Mouse (Mus musculus): ENCODE results near the gene Tmbim6. TPM values are rescaled to one million over a fixed set of nuclear protein-coding genes. Genes with fewer than 3 reads are reported as not detected.

Gene Tmbim6
- 100 to 1,000 TPM; 197 to 201 TPM for total RNA-seq (2021)

DNA sequence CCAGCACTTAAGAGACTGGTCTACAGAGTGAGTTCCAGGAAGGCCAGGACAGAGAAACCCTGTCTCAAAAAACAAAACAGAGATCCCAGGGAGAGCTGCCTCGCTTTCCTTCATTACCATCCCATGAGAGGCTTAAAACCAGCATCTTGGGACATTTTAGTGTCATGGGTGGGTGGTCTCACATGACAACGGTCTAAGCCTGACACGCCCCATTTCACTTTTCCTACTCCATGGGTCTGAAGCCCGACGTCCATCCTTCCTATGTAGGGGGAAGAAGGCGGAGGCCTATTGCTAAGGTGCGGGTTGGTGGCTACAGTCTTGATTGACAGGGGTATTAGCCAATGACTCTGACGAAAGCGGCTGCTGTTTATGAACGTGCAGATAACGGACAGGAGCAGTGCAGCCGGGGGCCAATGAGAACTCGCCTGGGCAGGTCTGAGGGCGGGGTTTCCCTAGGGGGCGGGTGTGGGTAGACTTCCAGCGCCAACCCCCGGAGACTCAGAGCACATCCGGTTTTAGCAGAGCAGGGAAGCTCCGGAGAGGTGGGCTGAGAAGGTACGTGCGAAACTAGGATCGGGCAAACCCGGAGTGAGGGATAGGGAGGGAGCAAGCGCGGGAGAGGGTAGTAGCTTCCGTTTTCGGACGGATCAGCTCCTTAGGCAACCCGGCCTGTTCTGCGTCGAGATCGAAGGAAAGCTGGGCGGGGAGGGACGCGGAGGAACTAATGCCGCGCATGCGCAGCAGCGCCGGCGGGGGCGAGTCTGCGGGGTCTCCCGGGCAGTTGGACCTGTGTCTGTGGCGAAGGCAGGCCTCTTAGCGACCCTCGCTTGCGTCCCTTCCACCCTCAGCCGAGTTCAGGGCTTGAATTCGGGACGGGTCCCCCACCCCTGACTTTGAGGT, at the start of gene Tmbim6:
TSS of gene Tmbim6 (plus strand) at position 397 of the 900 bp plus-strand sequence.
- DNase-seq = peak; percentile 99

DNA sequence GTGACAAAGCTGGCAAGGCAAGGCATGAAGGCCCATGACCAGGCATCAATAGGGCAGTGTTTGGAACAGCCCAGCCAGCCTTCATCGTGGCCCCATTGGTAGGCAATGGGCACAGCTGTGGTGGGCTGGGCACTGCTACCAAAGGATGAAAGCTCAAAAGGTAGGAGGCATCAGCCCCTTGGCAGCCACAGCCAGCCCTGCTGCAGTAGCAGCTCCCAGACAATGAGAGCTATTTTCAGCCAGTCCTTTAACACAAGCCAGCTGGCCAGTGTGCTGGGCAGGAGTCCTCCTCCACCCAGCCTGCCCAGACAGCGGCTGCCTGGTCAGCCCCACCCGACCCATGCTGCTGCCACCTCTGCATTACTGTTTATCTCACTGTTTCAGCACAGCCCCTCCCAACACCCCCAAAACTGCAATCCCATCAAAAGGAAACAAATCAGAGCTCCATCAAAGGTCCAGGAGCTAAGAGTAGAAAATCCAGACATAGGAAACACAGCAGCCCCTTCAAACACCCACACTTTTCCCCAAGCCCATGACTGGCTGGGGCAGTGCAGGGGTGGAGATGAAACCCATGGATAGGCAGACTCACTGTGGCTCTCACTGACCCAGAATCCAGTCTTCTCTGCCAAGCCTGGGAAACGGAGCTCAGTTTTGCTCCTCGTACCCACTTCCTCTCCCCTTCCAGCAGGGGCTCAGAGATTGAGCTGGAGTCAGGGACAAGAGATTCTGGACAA, 49.1 kb upstream of the Tmbim6 start:
- peak; percentile 77 for DNase-seq

DNA sequence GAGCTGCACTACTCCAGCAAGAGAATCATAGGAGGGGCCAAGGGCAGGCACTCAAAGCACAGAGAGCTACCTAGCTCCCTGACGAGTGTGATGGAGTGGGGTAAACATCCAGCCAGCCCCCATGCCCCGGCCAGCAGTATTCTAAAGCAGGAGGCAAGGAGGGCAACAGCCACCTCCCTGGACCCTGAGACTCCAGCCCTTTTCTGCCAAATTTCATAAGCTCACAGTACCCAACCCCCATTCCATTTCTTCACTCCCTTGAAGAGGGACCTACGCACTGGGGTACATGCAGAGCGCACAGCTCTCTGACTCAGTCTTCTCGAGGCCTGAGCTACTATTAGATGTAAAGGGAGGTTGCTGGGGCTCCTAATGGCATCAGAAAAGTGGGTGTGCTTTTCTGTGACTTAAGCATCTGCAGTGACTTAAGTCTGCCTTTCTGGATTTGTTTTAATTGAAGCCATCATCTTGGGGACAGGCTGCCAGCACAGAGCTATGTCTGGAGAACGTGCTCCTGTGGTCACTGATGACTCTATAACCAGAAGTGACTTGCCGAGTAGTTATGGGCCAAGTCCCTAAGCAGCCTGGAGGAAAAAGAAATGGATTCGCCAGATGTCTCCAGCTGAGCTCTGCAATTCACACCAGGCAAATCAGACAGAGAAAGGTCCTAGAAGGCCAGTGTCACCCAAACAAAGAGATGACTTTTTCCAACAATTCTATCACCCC, 48.4 kb upstream of the Tmbim6 start:
- peak; percentile 51 for DNase-seq

DNA sequence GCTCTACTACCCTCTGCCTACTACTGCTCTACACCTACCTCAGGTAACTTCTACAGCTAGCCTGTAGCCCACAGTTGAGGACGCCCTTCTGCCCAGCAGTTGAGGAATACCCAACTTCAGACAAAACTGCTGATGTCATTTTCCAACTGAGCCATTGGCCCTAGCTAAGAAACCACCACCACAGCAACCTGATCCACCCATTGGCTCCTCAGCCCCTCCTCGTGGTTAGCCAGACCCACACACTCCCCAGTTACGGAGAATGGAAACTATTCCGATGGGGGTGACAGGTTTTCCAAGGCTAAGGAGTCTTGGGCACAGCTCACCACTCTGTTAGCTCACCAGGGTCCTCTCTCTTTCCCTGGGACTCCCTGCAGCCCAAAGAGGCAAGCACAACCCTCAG, 47.7 kb upstream of the Tmbim6 start:
- DNase-seq = no peak

DNA sequence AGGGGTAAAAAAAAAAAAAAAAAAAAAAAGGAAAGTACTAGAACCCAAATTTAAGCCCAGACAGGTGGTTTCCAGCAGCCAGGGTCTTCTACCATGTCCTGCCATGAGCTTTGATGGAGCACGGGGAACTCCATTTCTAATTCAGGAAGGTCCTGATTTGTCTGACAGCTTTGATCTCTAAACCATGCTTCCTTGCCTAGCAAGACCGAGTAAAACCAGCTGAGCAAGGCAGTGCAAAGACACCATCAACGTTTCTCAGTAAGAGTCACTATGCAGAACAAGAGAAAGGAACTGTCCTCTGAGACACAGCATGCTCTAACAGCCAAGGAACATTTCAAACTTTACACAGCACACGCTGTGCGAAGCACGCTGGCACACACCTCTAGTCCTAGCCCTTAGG, 41.1 kb upstream of the Tmbim6 start:
- DNase-seq = no peak

DNA sequence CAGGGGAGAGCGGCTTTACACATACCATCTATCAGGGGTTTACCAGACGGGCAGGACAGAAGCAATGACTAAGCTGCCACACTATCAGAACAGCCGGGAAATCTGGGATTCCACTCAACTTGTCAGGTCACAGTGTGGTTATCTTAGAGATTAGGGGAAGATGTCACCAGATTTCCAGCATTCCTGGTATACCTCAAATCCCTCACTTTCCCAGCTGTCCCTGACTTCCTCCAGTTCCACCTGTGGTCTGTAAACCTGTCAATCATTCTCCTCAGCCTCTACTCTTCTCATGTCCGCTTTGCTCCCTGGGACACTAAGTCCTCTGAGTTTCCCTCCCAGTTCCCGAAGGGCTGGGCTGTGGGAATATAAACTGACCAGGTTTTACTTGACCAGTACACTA, 40.4 kb upstream of the Tmbim6 start:
- DNase-seq = no peak

DNA sequence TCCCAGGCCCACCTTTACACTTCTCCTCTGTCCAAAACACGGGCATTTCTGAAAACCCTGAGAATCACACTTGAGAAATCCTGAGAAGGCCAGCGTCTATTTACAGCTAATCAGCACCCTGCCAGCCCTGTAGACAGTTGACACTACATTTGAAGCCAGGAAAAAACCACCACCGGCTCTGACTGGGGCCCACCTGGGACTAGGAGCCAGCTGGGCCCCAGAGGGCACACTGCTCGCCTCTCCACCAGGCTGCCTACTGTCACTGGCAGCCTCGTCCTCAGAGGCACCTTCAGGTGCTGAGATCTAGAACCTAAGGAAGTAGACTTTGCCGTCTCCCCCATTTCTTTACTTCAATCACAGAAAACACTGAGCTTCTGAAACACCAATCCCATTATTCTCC, 37.0 kb upstream of the Tmbim6 start:
- no peak for DNase-seq

DNA sequence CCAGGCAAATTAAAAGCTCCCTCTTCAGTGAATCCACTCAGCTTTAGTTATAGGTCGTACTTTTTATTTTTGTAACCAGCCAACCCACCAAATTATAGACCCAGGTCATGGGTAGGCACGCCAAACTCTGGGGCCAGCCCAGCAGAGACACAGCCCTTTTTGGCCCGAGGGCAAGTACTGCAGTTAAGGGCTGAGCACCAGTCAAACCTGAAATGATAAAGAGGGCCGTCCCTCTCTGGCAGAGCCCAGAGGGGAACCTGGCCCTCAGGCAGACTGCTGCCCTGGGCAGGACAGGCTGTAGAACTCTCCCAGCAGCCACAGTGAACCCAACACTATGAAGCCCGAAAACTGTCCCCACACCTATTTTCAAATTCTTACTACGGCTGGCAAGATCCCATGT, 36.2 kb upstream of the Tmbim6 start:
- no peak for DNase-seq

DNA sequence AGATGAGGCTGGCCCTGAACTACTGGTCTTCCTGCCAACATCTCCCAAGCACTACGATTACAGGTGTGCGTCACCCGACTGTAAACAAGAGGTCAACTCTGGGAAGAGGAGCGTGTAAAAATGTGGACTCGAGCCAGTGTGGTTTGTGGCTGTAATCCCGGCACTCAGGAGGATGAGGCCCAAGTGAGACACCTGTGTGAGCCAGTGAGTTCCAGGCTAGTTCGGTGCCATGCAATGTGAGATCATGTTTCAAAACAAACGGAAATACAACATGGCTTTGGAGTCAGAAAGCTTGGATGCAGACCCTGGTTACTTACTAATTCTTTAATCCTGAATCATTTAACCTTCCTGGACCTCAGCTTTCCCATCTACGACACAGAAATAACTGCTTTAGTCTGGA, 33.7 kb upstream of the Tmbim6 start:
- DNase-seq = no peak

DNA sequence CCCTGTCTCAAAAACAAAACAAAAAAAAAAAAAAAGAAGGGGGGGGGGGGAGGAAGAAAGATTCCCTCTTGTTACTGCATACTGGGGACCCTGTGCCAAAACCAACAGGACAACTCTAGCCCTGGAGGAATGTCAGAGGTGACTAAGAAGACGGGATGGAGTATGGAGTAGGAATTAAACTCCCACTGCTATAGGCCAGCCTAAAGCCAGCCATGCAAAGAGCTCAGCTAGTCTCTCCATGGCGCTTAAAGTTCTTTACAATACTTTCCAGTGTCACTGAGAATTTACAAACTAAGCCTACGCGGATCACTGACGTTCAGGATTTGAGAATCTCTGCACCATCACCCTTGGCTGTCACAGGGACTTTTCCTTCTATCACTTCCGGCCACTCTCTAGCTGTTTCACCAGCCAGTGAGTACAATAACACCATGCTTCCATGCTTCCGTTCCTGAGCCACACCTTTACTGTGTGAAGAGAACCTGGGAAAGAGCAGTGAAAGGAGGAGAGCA, 28.6 kb upstream of the Tmbim6 start:
- no peak for DNase-seq

DNA sequence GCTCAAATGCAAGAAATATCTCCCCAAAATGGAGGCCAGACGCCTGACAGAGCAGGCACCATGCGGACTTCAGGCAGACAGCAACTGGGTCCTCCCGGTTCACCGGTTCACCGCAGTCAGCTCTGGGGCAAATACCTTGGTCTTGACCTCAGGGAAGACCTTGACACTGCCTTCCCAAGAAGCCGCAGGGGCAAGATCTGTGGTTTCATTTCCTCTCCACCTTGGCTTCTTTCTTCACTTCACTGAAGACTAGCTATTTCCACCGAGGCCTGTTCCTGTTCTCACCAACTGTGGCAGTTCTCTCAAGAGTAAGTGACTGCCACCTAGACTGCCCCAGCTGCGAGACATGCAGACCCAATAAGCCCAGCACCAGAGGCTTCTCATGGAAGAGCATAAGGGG, 27.8 kb upstream of the Tmbim6 start:
- DNase-seq = no peak

DNA sequence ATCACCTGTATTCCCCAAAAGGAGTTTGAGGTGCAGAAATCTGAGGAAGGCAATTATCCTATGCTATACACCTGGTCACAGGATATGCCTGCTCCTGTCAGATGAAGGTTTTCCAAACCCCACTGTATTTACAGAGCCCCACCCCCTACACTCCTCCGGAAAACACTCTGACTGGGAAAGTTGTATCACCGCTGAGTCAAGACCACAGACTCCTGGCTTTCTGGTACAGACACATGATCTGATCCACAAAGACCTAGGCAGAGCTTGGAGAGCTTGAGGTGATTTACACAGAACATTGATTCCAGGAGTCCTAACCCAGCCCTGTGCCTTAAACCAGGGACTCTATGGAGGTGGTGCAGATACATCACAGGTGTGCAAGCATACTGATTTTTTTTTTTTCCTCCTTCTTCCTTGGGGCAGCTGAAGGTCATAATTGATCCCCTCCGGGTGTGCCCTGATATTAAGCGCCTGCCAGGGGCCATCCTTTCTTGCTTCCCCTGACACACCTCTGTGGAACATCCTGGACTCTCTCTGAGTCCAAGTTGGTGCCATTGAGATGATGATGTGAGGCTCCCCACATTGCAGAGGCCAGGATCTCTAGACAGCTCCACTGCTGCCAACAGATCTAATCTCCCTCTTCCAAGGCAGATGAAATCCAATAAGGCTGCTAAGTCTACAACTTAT, 24.0 kb upstream of the Tmbim6 start:
- no peak for DNase-seq

DNA sequence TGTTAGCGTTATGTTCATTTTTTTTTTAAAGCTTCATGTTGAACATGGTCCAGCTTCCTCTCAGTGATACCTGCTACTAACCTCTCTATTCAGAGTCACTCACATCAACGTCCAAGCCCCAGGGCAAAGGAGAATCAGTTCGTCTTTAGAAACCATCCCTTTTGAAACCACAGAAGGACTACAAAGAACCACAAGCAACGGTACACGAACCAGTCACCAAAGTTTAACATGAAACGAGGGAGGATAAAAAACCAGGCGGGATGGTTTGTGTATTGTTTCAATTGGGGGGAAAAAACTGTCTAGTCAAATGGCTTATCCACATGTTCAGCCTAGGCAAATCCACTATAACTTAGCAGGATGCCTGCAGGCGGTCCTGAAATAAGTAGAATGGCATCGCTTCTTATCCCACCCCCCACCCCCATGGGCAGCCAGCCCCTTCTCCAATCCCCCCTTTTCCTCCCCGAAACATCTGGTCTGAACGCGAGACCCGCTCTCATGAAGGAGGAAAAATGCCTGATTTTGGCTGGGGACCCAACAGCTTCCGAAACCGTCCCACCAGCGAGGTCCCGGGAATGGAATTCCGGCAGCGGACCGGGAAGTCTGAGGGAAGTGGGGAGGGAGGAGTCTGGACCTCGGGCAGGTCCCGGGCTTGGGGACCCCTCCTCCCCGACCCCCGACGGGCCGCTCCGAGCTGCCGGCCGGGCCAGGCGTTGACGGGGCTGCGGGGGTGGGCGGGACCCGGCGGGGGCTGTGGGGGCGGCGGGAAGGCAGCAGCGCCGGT, 23.1 kb upstream of the Tmbim6 start:
- peak; percentile 67 for DNase-seq

DNA sequence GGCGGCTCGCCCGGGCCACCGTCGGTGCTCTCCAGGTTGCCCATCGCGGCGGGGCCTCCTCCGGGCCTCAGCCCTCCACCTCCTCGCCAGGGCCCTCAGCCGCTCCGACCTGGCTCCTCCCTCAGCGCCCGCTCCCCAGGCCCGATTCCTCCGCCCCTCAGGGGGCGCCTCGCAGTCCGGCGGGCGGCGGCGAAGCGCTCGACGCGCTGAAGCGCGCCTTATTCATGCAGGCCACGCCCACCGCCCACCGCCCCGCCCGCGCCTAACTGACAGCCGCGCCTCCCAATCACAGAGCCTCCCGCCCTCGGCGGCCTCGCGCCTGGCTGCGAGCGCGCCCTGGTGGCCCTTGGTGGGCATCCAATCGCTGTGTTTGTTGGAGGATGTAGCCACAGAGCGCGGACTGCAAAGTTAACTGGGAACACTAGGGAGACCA, 22.4 kb upstream of the Tmbim6 start, which contains the start of gene Fmnl3:
TSS of gene Fmnl3 (minus strand) at position 224 of the 433 bp plus-strand sequence.
- DNase-seq = peak; percentile 100

DNA sequence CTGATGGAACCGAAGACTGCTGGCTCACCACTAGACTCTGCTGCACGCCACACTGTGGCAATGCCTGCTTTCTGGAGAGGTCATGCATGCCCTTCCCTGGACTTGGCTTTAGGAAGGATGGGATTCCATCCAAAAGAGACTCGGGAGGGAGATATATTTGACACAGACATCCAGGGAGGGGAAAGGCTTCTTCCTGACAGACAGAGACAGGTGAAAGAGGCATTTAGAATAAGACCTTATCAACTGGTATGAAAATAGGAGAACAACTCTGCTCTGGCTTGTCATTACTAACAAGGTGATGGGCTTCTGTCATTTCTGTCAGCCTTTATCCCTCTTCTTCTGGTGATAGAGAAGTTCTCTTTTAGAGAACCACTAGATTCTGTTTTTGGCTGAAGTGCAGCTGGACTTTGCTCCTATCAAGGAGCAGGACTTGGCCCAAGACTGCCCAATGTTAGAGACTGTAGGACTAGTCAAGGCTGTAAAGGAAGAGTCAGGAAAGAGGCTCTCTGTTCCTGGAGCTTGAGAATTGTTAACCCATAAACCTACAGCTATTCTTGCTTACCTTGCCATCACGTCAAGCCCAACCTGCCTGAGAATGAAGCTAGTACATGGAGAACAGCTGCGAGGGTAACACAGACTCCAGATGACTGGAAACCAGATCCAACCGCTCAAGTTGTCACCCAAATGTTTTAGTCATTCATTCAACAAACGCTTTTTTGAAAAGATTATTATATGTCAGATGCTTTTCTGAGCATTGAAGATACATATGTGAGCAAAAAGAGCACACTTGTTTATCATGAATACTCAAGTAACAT, 20.9 kb upstream of the Tmbim6 start:
- no peak for DNase-seq

DNA sequence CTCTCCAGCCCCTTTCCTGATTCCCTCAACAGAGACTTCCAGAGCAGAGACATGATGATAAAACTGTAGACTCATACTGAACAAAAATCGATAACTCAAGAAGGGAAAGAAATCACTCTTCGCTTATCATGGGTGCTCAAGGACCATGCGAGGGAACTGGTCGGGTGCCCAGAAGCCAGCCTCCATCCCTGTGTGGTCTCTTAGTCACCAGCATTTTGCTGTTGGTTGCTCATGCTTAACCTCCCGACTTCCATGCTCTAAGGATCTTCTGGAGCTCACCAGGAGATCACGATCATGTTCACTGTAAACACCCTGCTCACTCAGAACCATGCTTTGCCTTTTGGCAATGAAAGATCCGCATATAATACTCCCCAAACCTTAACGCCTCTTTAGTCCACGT, 19.9 kb upstream of the Tmbim6 start:
- no peak for DNase-seq

DNA sequence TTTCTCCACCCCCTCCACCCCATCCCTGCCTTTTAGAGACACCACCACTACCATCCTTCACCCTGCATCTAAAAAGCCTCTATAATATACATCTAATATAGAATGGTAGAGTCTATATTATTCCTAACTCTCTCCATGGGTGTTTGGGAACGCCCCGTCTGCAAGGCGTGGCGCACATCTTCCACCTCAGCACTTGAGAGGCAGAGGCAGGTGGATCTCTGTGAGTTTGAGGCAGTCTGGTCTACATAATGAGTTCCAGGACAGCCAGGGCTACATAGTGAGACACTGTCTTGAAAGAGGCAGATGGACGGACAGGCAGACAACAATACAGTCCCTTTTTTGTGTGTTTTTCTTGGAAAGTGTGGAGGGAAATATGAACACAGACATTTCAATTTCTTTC, 17.6 kb upstream of the Tmbim6 start:
- no peak for DNase-seq

DNA sequence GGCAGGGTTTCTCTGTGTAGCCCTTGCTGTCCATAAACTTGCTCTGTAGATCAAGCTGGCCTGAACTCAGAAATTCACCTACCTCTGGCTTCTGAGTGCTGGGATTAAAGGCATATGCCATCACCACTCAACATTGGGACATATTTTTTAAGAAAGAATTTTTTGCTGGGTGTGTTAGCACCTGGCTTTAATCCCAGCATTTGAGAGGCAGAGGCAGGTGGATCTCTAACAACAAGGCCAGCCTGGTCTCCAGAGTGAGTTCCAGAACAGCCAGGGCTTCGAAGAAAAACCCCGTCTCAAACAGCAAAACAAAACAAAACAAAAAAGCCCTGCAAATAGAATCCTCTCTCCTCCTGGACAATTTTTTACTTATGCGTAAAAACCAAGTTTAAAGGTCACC, 17.1 kb upstream of the Tmbim6 start:
- DNase-seq = no peak

DNA sequence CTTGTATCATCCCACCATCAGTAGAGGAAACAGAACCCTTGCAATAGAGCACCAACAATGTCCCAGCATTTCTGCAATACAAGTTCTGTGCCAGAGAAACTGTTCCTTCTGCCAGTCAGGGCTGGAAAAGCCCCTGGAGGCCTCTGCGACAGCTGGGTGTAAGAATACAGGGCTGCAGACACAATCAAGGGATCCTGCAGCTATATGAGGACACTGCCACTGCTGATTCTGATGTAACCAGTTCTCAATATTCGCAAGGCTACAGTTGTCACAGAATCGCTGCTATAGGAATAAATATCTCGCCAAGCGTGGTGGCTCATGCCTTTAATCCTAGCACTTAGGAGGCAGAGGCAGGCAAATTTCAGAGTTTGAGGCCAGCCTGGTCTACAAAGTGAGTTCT, 16.4 kb upstream of the Tmbim6 start:
- no peak for DNase-seq

DNA sequence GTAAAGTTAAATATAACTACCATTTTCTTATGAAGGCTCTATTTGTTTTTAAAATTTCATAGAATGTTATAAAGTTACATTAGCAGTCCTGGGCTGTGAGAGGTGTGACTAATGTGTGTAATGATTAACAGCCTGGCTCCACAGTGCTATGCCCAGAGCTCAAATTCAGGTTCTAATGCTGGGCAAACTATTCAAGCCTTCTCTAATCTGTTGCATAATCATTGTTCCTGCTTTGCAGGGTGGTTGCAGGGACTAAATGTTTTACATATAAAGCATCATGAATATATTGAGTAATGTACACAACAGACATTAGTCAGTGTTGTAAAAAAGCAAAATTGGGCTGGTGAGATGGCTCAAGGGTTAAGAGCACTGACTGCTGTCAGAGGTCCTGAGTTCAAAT, 9.8 kb upstream of the Tmbim6 start:
- DNase-seq = no peak

DNA sequence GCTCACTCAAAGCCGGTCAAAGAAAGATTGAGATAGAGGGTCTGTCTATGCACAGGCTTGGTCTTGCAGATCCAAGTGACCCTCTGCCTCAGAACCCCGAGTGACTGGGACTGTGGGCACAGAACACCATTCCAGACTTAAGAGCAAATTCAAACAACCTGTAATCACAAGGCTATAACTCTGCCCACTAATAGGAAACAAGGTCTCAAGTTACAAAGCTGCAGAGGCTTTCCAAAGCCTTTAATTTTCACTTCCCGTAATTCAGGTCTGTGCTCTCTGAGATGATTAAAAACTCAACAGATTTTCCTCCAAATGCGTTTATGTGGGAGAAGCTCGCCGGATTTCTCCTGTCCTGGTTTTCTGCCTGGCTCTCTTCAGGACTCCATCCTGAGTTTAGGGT, 8.6 kb upstream of the Tmbim6 start:
- DNase-seq = no peak
